13 mouse cellular contexts compared by ENCODE assay signal in the genomic region with DNA sequence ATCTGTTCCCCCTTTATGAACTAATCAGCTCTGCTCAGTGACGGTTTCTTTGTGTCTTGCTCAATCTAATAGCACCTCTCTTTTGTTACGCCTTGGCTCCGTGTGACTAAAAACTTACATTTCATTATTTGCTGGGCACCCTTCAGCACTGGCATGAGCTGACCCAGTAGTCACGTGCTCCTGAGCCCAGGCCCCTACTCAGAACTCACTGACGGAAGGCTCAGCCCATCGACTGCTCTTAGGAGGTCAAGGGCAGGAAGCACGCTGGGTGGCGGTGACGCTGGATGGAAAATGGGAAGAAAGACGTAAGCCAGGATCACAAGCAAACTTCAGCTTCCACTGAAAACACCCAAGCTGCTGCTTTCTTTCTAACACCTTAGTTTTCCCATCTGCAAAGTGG. TPM values are rescaled to one million over a fixed set of nuclear protein-coding genes. Genes with fewer than 3 reads are reported as not detected.
DNase-seq lines count a peak whose midpoint lies in the region; ATAC-seq and TF ChIP-seq lines count a peak whose summit lies in the region.
"Had no signal": no experiment of that assay in that cellular context is flagged by ENCODE, and none has a peak within 500 bp of the region (broad histone marks: within the 10 kb centered on the region; RNA-seq: fewer than 3 reads in every experiment).

No protein-coding gene starts in this region.

- H3K36me3 ChIP-seq in heart, embryonic 10.5 days: no peaks in the 10 kb centered on the region
- H3K36me3 ChIP-seq in CH12.LX (replicated peaks in 1 of 2; ENCODE audit: control insufficient read depth in 1 of 2, insufficient read depth in 1 of 2, low read length in 1 of 2): no peaks in the 10 kb centered on the region
- no peaks in the 10 kb centered on the region for H3K36me3 ChIP-seq in forebrain, embryonic 14.5 days (ENCODE audit: control insufficient read depth, insufficient read depth, low read length)
- H3K36me3 ChIP-seq: hindbrain, embryonic 15.5 days had no signal

- TF ChIP-seq EP300 in CH12.LX (IDR thresholded peaks at IDR 0.05; ENCODE audit: low read length): no peak

- peaks cover 6% of the 10 kb centered on the region; the same call in 1 of the 2 replicates for H3K27me3 ChIP-seq in heart, embryonic 10.5 days (ENCODE audit: insufficient read depth, poor library complexity, severe bottlenecking)
- no peaks in the 10 kb centered on the region for H3K27me3 ChIP-seq in CH12.LX (replicated peaks)
- no peaks in the 10 kb centered on the region for H3K27me3 ChIP-seq in forebrain, embryonic 14.5 days (replicated peaks; ENCODE audit: control insufficient read depth, insufficient read depth, low read length)
- H3K27me3 ChIP-seq: hindbrain, embryonic 15.5 days had no signal

- dilution Hi-C loops in CH12.LX (cut with MboI; ENCODE audit: extremely low pct_ligation_motif_present, extremely low pct_unique_long_range_greater_than_20kb, low sequenced_read_pairs): no loop called here

- TF ChIP-seq POLR2A in CH12.LX (IDR thresholded peaks at IDR 0.05; ENCODE audit: low read depth, low read length): no peak

- peaks cover 12% of the 10 kb centered on the region for H3K4me1 ChIP-seq in heart, embryonic 10.5 days
- H3K4me1 ChIP-seq in CH12.LX (ENCODE audit: control insufficient read depth in 1 of 2, insufficient read depth in 2 of 2): peaks cover 0 to 2% of the 10 kb centered on the region in 2 experiments; a peak in 1 of 4 replicates
- H3K4me1 ChIP-seq in forebrain, embryonic 14.5 days (ENCODE audit: control insufficient read depth, insufficient read depth, low read length): 0 out of 2 replicates have a peak, but pooled peaks cover 2% of the 10 kb centered on the region
- H3K4me1 ChIP-seq: hindbrain, embryonic 15.5 days had no signal

- peak overlapping the region; percentile 79; the same call in 1 of the 2 replicates for H3K27ac ChIP-seq in heart, embryonic 10.5 days
- no peak overlapping the region for H3K27ac ChIP-seq in CH12.LX (ENCODE audit: insufficient read depth, low read depth)
- H3K27ac ChIP-seq in forebrain, embryonic 14.5 days (ENCODE audit: low read depth, low read length): no peak overlapping the region
- H3K27ac ChIP-seq: hindbrain, embryonic 15.5 days; macrophage had no signal

- no peaks in the 10 kb centered on the region for H3K79me2 ChIP-seq in CH12.LX (replicated peaks; ENCODE audit: control insufficient read depth, extremely low read depth, insufficient read depth, poor library complexity, severe bottlenecking)

- H3K4me3 ChIP-seq in heart, embryonic 10.5 days: no peak overlapping the region; the same call in 1 of the 2 replicates
- H3K4me3 ChIP-seq in CH12.LX (replicated peaks in 1 of 3; ENCODE audit: low read depth in 2 of 3, low read length in 2 of 3, poor library complexity in 1 of 3): no peak overlapping the region
- H3K4me3 ChIP-seq in forebrain, embryonic 14.5 days (ENCODE audit: low read depth, low read length): no peak overlapping the region
- H3K4me3 ChIP-seq: erythroblast, embryonic 14.5 days; hindbrain, embryonic 15.5 days had no signal

- TF ChIP-seq CTCF in CH12.LX (conservative IDR thresholded peaks at IDR 0.05 in 1 of 2, IDR thresholded peaks at IDR 0.05 in 1 of 2; ENCODE audit: low read depth in 2 of 2, low read length in 2 of 2): no peak

- TF ChIP-seq RAD21 in CH12.LX (IDR thresholded peaks at IDR 0.05; ENCODE audit: low read depth, low read length): no peak

- no peak overlapping the region for H3K4me2 ChIP-seq in CH12.LX (ENCODE audit: insufficient read depth, low read depth, poor library complexity, severe bottlenecking)
- no peak overlapping the region for H3K4me2 ChIP-seq in forebrain, embryonic 14.5 days (ENCODE audit: low read length)
- H3K4me2 ChIP-seq: hindbrain, embryonic 15.5 days had no signal

- WGBS in heart, embryonic 10.5 days: 49% methylated on average over 10 of the region's 10 CpGs
- 31% methylated on average over 10 of the region's 10 CpGs for WGBS in forebrain, embryonic 14.5 days

- in situ Hi-C loops in CH12.LX (cut with MboI; ENCODE audit: low pct_ligation_motif_present, low pct_unique_long_range_greater_than_20kb, low sequenced_read_pairs): no loop called here

- H3K9me3 ChIP-seq in heart, embryonic 10.5 days: no peaks in the 10 kb centered on the region
- no peaks in the 10 kb centered on the region for H3K9me3 ChIP-seq in CH12.LX (replicated peaks; ENCODE audit: low read length)
- H3K9me3 ChIP-seq in forebrain, embryonic 14.5 days (replicated peaks; ENCODE audit: control insufficient read depth, low read length): no peaks in the 10 kb centered on the region
- H3K9me3 ChIP-seq: hindbrain, embryonic 15.5 days had no signal

- ATAC-seq in forebrain, embryonic 14.5 days: peak; percentile 48; the same call in 1 of the 2 replicates

- H3K9ac ChIP-seq in CH12.LX (ENCODE audit: insufficient read depth, low read depth): no peak overlapping the region
- no peak overlapping the region for H3K9ac ChIP-seq in forebrain, embryonic 14.5 days (ENCODE audit: low read length)
- H3K9ac ChIP-seq: hindbrain, embryonic 15.5 days had no signal

- DNase-seq in heart, embryonic 10.5 days (ENCODE audit: low spot score): no peak
- DNase-seq in heart, adult 8-10 months (ENCODE audit: low spot score): no peak
- DNase-seq in CH12.LX (ENCODE audit: extremely low read depth): no peak
- DNase-seq in forebrain, embryonic 14.5 days (ENCODE audit: low spot score): no peak
- peak; percentile 25 for DNase-seq in lung, postnatal 10 days
- DNase-seq in left cerebral cortex, adult 11 months (ENCODE audit: low spot score): no peak
- no peak for DNase-seq in neural tube, embryonic 10.5 days (ENCODE audit: extremely low spot score, low spot score)
- DNase-seq: cerebellum, postnatal 36 days; spleen, adult 18-20 months; thymus, postnatal 36 days had no signal

TF ChIP-seq in CH12.LX, 34 proteins besides CTCF, POLR2A, EP300 and RAD21:
- TF ChIP-seq USF2 (conservative IDR thresholded peaks at IDR 0.05; ENCODE audit: low read depth, low read length) (no peak), BHLHE40 (IDR thresholded peaks at IDR 0.05; ENCODE audit: low read depth, low read length) (peak; percentile 39; the same call in 1 of the 2 replicates), ZNF384 (IDR thresholded peaks at IDR 0.05; ENCODE audit: low read depth, low read length) (no peak), PAX5 (IDR thresholded peaks at IDR 0.05; ENCODE audit: low read length) (no peak), E2F4 (IDR thresholded peaks at IDR 0.05; ENCODE audit: insufficient replicate concordance, low read depth, low read length) (no peak)

RNA-seq across cellular contexts. Expression of gene Kcnf1, which starts 7.1 kb away (rescaled TPM):
- polyA plus RNA-seq in heart, embryonic 10.5 days (2016; fragmentation: Nextera tagmentation; extraction: Ambion mirVana): 0.85 and 1.1 TPM in 2 replicates
- total RNA-seq in heart, adult 8-10 months (2022): not detected
- total RNA-seq in CH12.LX (2012; rRNA removed) (not detected in 2 replicates), CH12.LX (2014; rRNA removed) (not detected in 2 replicates)
- polyA plus RNA-seq in CH12.LX (2012; ENCODE audit: insufficient read length, low read depth): not detected in 2 replicates
- polyA plus RNA-seq in forebrain, embryonic 14.5 days (2014; fragmentation: Nextera tagmentation; extraction: Ambion mirVana): 1.9 and 2.6 TPM in 2 replicates
- polyA plus RNA-seq: erythroblast, embryonic 14.5 days; macrophage had no signal
